Mouse (Mus musculus): ENCODE measurements around the gene Acyp1.

- TF ChIP-seq POLR2A (IDR thresholded peaks at IDR 0.05; ENCODE audit: low read depth, low read length) (no peak), CTCF (IDR thresholded peaks at IDR 0.05; ENCODE audit: borderline replicate concordance, insufficient read depth, low read length) (peak; percentile 89; the same call in 1 of the 2 replicates)
These were observed 17.1 kb upstream of the Acyp1 start for GRCm38 (mm10) chr12:85305247-85305892.
